Mouse (Mus musculus): ENCODE measurements at regions not wholly inside any gene's neighbourhood (a gene's known extent, or its start where the extent isn't known, plus 50 kb on each side); places are given as distances from the start of the nearest gene placed in this dataset.
A peak's percentile ranks its signal among the peaks of the same experiment; 100 is the strongest.
"Not testable (repeated sequence)": the region's sequence is repeated elsewhere in the genome, so short reads cannot be mapped to it uniquely, and the experiment has no call there.

- no peaks in the 10 kb centered on the region for H3K27me3 ChIP-seq
- H3K27ac ChIP-seq = no peak overlapping the region
- WGBS = 63% methylated on average over 2 of the region's 2 CpGs
- H3K4me3 ChIP-seq (replicated peaks) = no peak overlapping the region
- no peak overlapping the region for H3K9ac ChIP-seq (replicated peaks)
- H3K4me1 ChIP-seq (replicated peaks) = peaks cover 10% of the 10 kb centered on the region
- H3K9me3 ChIP-seq = no peaks in the 10 kb centered on the region
- H3K36me3 ChIP-seq = no peaks in the 10 kb centered on the region
- no peak overlapping the region for H3K4me2 ChIP-seq
- ATAC-seq (ENCODE audit: insufficient number of reproducible peaks, insufficient read depth, low FRiP score, low TSS enrichment, low read depth) = no peak
Measured at GRCm38 (mm10) chr5:4349943-4350342, 157.8 kb downstream of the Mterf1b start.

GRCm38 (mm10) chr5:4355609-4356224, 163.6 kb downstream of the Mterf1b start:
- Histone ChIP-seq H3K9me3 (no peaks in the 10 kb centered on the region), H3K27ac (0 out of 2 replicates have a peak overlapping the region, but pooled peaks have one; percentile 46), H3K9ac (replicated peaks) (no peak overlapping the region), H3K27me3 (no peaks in the 10 kb centered on the region), H3K4me3 (replicated peaks) (no peak overlapping the region), H3K4me1 (replicated peaks) (peaks cover 24% of the 10 kb centered on the region), H3K36me3 (no peaks in the 10 kb centered on the region), H3K4me2 (no peak overlapping the region)
- WGBS = 33% methylated on average over 7 of the region's 7 CpGs
- ATAC-seq (ENCODE audit: insufficient number of reproducible peaks, insufficient read depth, low FRiP score, low TSS enrichment, low read depth) = peak; percentile 47; the same call in 1 of the 2 replicates

- H3K9me3 ChIP-seq; H3K27me3 ChIP-seq; H3K4me2 ChIP-seq; H3K4me3 ChIP-seq (replicated peaks); H3K36me3 ChIP-seq; H3K27ac ChIP-seq; ATAC-seq (ENCODE audit: insufficient number of reproducible peaks, insufficient read depth, low FRiP score, low TSS enrichment, low read depth); H3K9ac ChIP-seq (replicated peaks): not testable (repeated sequence)
- H3K4me1 ChIP-seq (replicated peaks) = peaks cover 24% of the 10 kb centered on the region
Measured at GRCm38 (mm10) chr5:4356555-4357273, 164.5 kb downstream of the Mterf1b start.

- not testable (repeated sequence) for H3K36me3 ChIP-seq; H3K9me3 ChIP-seq; H3K4me3 ChIP-seq (replicated peaks); H3K4me1 ChIP-seq (replicated peaks); H3K9ac ChIP-seq (replicated peaks); H3K27ac ChIP-seq; H3K4me2 ChIP-seq; ATAC-seq (ENCODE audit: insufficient number of reproducible peaks, insufficient read depth, low FRiP score, low TSS enrichment, low read depth); H3K27me3 ChIP-seq
- 84% methylated on average over 6 of the region's 6 CpGs for WGBS
Measured at GRCm38 (mm10) chr5:4361547-4361946, 169.4 kb downstream of the Mterf1b start.

GRCm38 (mm10) chr5:4384719-4385118, 192.6 kb downstream of the Mterf1b start:
- not testable (repeated sequence) for H3K27ac ChIP-seq; H3K9ac ChIP-seq (replicated peaks); H3K9me3 ChIP-seq; H3K4me1 ChIP-seq (replicated peaks); H3K27me3 ChIP-seq; H3K36me3 ChIP-seq; H3K4me2 ChIP-seq; ATAC-seq (ENCODE audit: insufficient number of reproducible peaks, insufficient read depth, low FRiP score, low TSS enrichment, low read depth); H3K4me3 ChIP-seq (replicated peaks)
- WGBS = 22% methylated on average over 7 of the region's 7 CpGs

- no peak overlapping the region for H3K27ac ChIP-seq
- H3K4me1 ChIP-seq (replicated peaks) = no peaks in the 10 kb centered on the region
- H3K36me3 ChIP-seq = no peaks in the 10 kb centered on the region
- H3K27me3 ChIP-seq = no peaks in the 10 kb centered on the region
- WGBS = 71% methylated on average over 2 of the region's 2 CpGs
- no peaks in the 10 kb centered on the region for H3K9me3 ChIP-seq
- H3K4me2 ChIP-seq = no peak overlapping the region
- no peak overlapping the region for H3K9ac ChIP-seq (replicated peaks)
- H3K4me3 ChIP-seq (replicated peaks) = no peak overlapping the region
- no peak for ATAC-seq (ENCODE audit: insufficient number of reproducible peaks, insufficient read depth, low FRiP score, low TSS enrichment, low read depth)
Measured at GRCm38 (mm10) chr5:4391083-4391482, 198.9 kb downstream of the Mterf1b start.

GRCm38 (mm10) chr5:4394353-4395052, 202.3 kb downstream of the Mterf1b start:
- H3K9me3 ChIP-seq; H3K4me3 ChIP-seq (replicated peaks); H3K9ac ChIP-seq (replicated peaks); ATAC-seq (ENCODE audit: insufficient number of reproducible peaks, insufficient read depth, low FRiP score, low TSS enrichment, low read depth); H3K4me1 ChIP-seq (replicated peaks); H3K36me3 ChIP-seq; H3K27ac ChIP-seq; H3K4me2 ChIP-seq; H3K27me3 ChIP-seq: not testable (repeated sequence)
- 86% methylated on average over 7 of the region's 7 CpGs for WGBS

- ATAC-seq (ENCODE audit: insufficient number of reproducible peaks, insufficient read depth, low FRiP score, low TSS enrichment, low read depth) = no peak
- no peaks in the 10 kb centered on the region for H3K4me1 ChIP-seq (replicated peaks)
- H3K4me2 ChIP-seq = no peak overlapping the region
- H3K27ac ChIP-seq = no peak overlapping the region
- H3K27me3 ChIP-seq = no peaks in the 10 kb centered on the region
- H3K9me3 ChIP-seq = no peaks in the 10 kb centered on the region
- no peak overlapping the region for H3K4me3 ChIP-seq (replicated peaks)
- no peak overlapping the region for H3K9ac ChIP-seq (replicated peaks)
- H3K36me3 ChIP-seq = no peaks in the 10 kb centered on the region
Measured at GRCm38 (mm10) chr5:4398087-4398486, 205.9 kb downstream of the Mterf1b start.

- no peak for ATAC-seq (ENCODE audit: insufficient number of reproducible peaks, insufficient read depth, low FRiP score, low TSS enrichment, low read depth)
- Histone ChIP-seq H3K27ac (no peak overlapping the region), H3K4me2 (no peak overlapping the region), H3K36me3 (no peaks in the 10 kb centered on the region), H3K4me1 (replicated peaks) (no peaks in the 10 kb centered on the region), H3K9me3 (no peaks in the 10 kb centered on the region), H3K27me3 (no peaks in the 10 kb centered on the region), H3K9ac (replicated peaks) (no peak overlapping the region), H3K4me3 (replicated peaks) (no peak overlapping the region)
- 73% methylated on average over 1 of the region's 1 CpGs for WGBS
Measured at GRCm38 (mm10) chr5:4417761-4418160, 225.6 kb downstream of the Mterf1b start.
